Mouse (Mus musculus) hindbrain, embryonic 16.5 days (tissue): Measurements from ENCODE around the gene Pirt. TPM values are rescaled to one million over a fixed set of nuclear protein-coding genes. Genes with fewer than 3 reads are reported as not detected.

Experiments
- ATAC-seq: fragments of 200-750 bp; cut with Nextera tagmentation; 2 replicates; pipeline ENCODE4 v1.8.0; 2017; ENCODE audit warnings: moderate TSS enrichment, moderate library complexity
- H3K27ac ChIP-seq: fragments of 300-500 bp; sonication (generic); 2 replicates; pipeline ENCODE4 v1.5.1; 2014; ENCODE audit warnings: low read depth, mild to moderate bottlenecking, control low read depth, low read length, moderate library complexity
- H3K27me3 ChIP-seq: fragments of 300-500 bp; sonication (generic); replicated peaks from 2 replicates; pipeline ENCODE4 v1.6.1; 2014; ENCODE audit warnings: low read length; ENCODE audit not compliant: control insufficient read depth, insufficient read depth
- H3K36me3 ChIP-seq: fragments of 300-500 bp; sonication (generic); 2 replicates; pipeline ENCODE4 v1.6.1; 2014; ENCODE audit warnings: mild to moderate bottlenecking, low read length, moderate library complexity, mixed read lengths; ENCODE audit not compliant: control insufficient read depth, insufficient read depth
- H3K4me1 ChIP-seq: fragments of 300-500 bp; sonication (generic); 2 replicates; pipeline ENCODE4 v1.6.1; 2014; ENCODE audit warnings: low read depth, low read length; ENCODE audit not compliant: control insufficient read depth, insufficient read depth
- H3K4me2 ChIP-seq: fragments of 300-500 bp; sonication (generic); 2 replicates; pipeline ENCODE4 v1.6.1; 2014; ENCODE audit warnings: mild to moderate bottlenecking, low read length, control low read depth, moderate library complexity
- H3K4me3 ChIP-seq: fragments of 300-500 bp; sonication (generic); 2 replicates; pipeline ENCODE4 v1.5.1; 2014; ENCODE audit warnings: mild to moderate bottlenecking, low read length, control low read depth, moderate library complexity
- H3K9ac ChIP-seq: fragments of 300-500 bp; sonication (generic); 2 replicates; pipeline ENCODE4 v1.6.1; 2014; ENCODE audit warnings: low read depth, mild to moderate bottlenecking, control low read depth, low read length, moderate library complexity
- H3K9me3 ChIP-seq: fragments of 300-500 bp; sonication (generic); 2 replicates; pipeline ENCODE4 v1.6.1; 2014; ENCODE audit warnings: mild to moderate bottlenecking, low read length, moderate library complexity; ENCODE audit not compliant: control insufficient read depth
- WGBS: fragments of 180-500 bp; shearing (Covaris S2); extraction: QIAGEN DNeasy Blood & Tissue Kit; methylation state at CpG from one replicate; pipeline ENCODE4 v1.1.7; 2014; 5-methylcytosine and 5-hydroxymethylcytosine counted together
- polyA plus RNA-seq: library from polyadenylated mRNA; unstranded; fragments of >200 nt; fragmentation: Nextera tagmentation; extraction: Ambion mirVana; gene quantifications from 2 replicates; pipeline ENCODE4 v1.2.1, GENCODE M21; 2015

Gene Pirt
- polyA plus RNA-seq, 1 experiment from 2014 or later: 3.0 TPM

- Histone ChIP-seq H3K9me3 (no peaks in the 10 kb centered on the region), H3K4me1 (no peaks in the 10 kb centered on the region), H3K27ac (no peak overlapping the region), H3K4me2 (no peak overlapping the region), H3K27me3 (no peaks in the 10 kb centered on the region), H3K4me3 (no peak overlapping the region), H3K9ac (no peak overlapping the region), H3K36me3 (no peaks in the 10 kb centered on the region)
- WGBS: 97% methylated on average over 5 of the region's 5 CpGs
- no peak for ATAC-seq
These were observed 30.2 kb downstream of the Pirt start for GRCm38 (mm10) chr11:66942011-66942410.

GRCm38 (mm10) chr11:66945224-66945767 lies 33.5 kb downstream of the Pirt start:
- Histone ChIP-seq H3K36me3 (no peaks in the 10 kb centered on the region), H3K27me3 (no peaks in the 10 kb centered on the region), H3K9me3 (no peaks in the 10 kb centered on the region), H3K4me2 (no peak overlapping the region), H3K4me3 (no peak overlapping the region), H3K27ac (no peak overlapping the region), H3K4me1 (no peaks in the 10 kb centered on the region), H3K9ac (no peak overlapping the region)
- ATAC-seq: no peak
- WGBS: 50% methylated on average over 2 of the region's 2 CpGs

GRCm38 (mm10) chr11:66946521-66946920 lies 34.7 kb downstream of the Pirt start:
- WGBS: 82% methylated on average over 6 of the region's 6 CpGs
- no peak for ATAC-seq

GRCm38 (mm10) chr11:66946922-66947321 lies 35.1 kb downstream of the Pirt start:
- H3K27ac ChIP-seq: no peak overlapping the region
- no peaks in the 10 kb centered on the region for H3K9me3 ChIP-seq
- no peaks in the 10 kb centered on the region for H3K4me1 ChIP-seq
- no peaks in the 10 kb centered on the region for H3K27me3 ChIP-seq
- ATAC-seq: no peak
- H3K36me3 ChIP-seq: no peaks in the 10 kb centered on the region
- H3K4me3 ChIP-seq: no peak overlapping the region
- H3K4me2 ChIP-seq: no peak overlapping the region
- WGBS: 84% methylated on average over 6 of the region's 6 CpGs
- no peak overlapping the region for H3K9ac ChIP-seq

More at GRCm38 (mm10) chr11:66946521-66946920, 34.7 kb downstream of the Pirt start:
- Histone ChIP-seq H3K27ac (no peak overlapping the region), H3K9ac (no peak overlapping the region), H3K4me1 (no peaks in the 10 kb centered on the region), H3K4me3 (no peak overlapping the region), H3K27me3 (no peaks in the 10 kb centered on the region), H3K4me2 (no peak overlapping the region), H3K9me3 (no peaks in the 10 kb centered on the region), H3K36me3 (no peaks in the 10 kb centered on the region)

GRCm38 (mm10) chr11:66956303-66956702 lies 44.5 kb downstream of the Pirt start, which contains the start of gene Tmem238l:
Gene Tmem238l (plus strand): TSS chr11:66956638.
- Histone ChIP-seq H3K27ac (no peak within 1 kb of the TSS), H3K9ac (no peak within 1 kb of the TSS), H3K4me3 (no peak within 1 kb of the TSS), H3K36me3 (no peaks in the 10 kb centered on the region), H3K27me3 (no peaks in the 10 kb centered on the region), H3K9me3 (no peaks in the 10 kb centered on the region), H3K4me1 (no peaks in the 10 kb centered on the region), H3K4me2 (no peak within 1 kb of the TSS)
- ATAC-seq: no peak
- 71% methylated on average over 9 of the region's 9 CpGs for WGBS

GRCm38 (mm10) chr11:66960797-66961196 lies 49.0 kb downstream of the Pirt start:
- no peaks in the 10 kb centered on the region for H3K36me3 ChIP-seq
- ATAC-seq: no peak
- no peaks in the 10 kb centered on the region for H3K4me1 ChIP-seq
- H3K27ac ChIP-seq: no peak overlapping the region
- no peaks in the 10 kb centered on the region for H3K27me3 ChIP-seq
- H3K9me3 ChIP-seq: no peaks in the 10 kb centered on the region
- no peak overlapping the region for H3K9ac ChIP-seq
- no peak overlapping the region for H3K4me3 ChIP-seq
- WGBS: 93% methylated on average over 1 of the region's 1 CpGs
- H3K4me2 ChIP-seq: no peak overlapping the region

- no peak overlapping the region for H3K4me3 ChIP-seq
- 88% methylated on average over 12 of the region's 12 CpGs for WGBS
- no peaks in the 10 kb centered on the region for H3K9me3 ChIP-seq
- H3K4me2 ChIP-seq: no peak overlapping the region
- no peak overlapping the region for H3K27ac ChIP-seq
- no peak for ATAC-seq
- H3K4me1 ChIP-seq: no peaks in the 10 kb centered on the region
- no peaks in the 10 kb centered on the region for H3K36me3 ChIP-seq
- H3K27me3 ChIP-seq: no peaks in the 10 kb centered on the region
- H3K9ac ChIP-seq: no peak overlapping the region
These were observed 49.8 kb downstream of the Pirt start for GRCm38 (mm10) chr11:66961447-66962176.

- no peak overlapping the region for H3K4me3 ChIP-seq
- H3K9ac ChIP-seq: no peak overlapping the region
- H3K27ac ChIP-seq: no peak overlapping the region
- no peak overlapping the region for H3K4me2 ChIP-seq
- no peak for ATAC-seq
- H3K27me3 ChIP-seq: no peaks in the 10 kb centered on the region
- H3K36me3 ChIP-seq: no peaks in the 10 kb centered on the region
- 92% methylated on average over 1 of the region's 1 CpGs for WGBS
- no peaks in the 10 kb centered on the region for H3K9me3 ChIP-seq
- no peaks in the 10 kb centered on the region for H3K4me1 ChIP-seq
These were observed 51.7 kb downstream of the Pirt start for GRCm38 (mm10) chr11:66963462-66963861.

GRCm38 (mm10) chr11:66966500-66967116 lies 54.8 kb downstream of the Pirt start:
- Histone ChIP-seq H3K4me1 (no peaks in the 10 kb centered on the region), H3K4me2 (no peak overlapping the region), H3K36me3 (no peaks in the 10 kb centered on the region), H3K4me3 (no peak overlapping the region), H3K27me3 (no peaks in the 10 kb centered on the region), H3K27ac (no peak overlapping the region), H3K9ac (no peak overlapping the region), H3K9me3 (no peaks in the 10 kb centered on the region)
- 18% methylated on average over 7 of the region's 7 CpGs for WGBS
- no peak for ATAC-seq
